Mouse (Mus musculus): ENCODE data around the gene Gm15013. TPM values are rescaled to one million over a fixed set of nuclear protein-coding genes. Genes with fewer than 3 reads are reported as not detected.
"Not testable (repeated sequence)": the region's sequence is repeated elsewhere in the genome, so short reads cannot be mapped to it uniquely, and the experiment has no call there.

Gm15013 gene
- polyA plus RNA-seq (2012; rRNA removed) = not detected in 2 replicates

DNA sequence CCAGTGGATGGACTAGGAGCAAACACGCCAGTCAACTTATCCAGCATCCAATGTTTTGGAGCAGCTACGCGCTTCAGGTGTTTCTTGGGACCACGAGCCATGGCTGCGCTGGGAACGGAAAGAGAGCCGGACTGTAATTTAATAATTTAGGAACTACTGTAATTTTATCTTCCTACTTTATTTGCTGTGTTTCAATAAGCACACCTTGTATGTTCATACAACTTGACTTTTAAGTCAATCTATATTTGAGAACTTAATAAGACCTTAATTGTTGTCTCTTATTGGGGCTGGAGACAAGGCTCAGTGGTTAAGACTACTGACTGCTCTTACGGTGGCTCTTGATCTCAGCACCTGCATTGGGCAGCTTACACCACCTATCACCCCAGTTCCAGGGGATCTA, at the start of gene Gm15013:
Gm15013 (minus strand) TSS at position 101 of the 400 bp plus-strand sequence.
- H3K27me3 ChIP-seq (ENCODE audit: control insufficient read depth, insufficient read depth, low read length) = no peaks in the 10 kb centered on the region
- no peaks in the 10 kb centered on the region for H3K36me3 ChIP-seq (ENCODE audit: control insufficient read depth, insufficient read depth, low read length)
- H3K27ac ChIP-seq (ENCODE audit: control insufficient read depth, insufficient read depth, low read depth, low read length) = no peak within 1 kb of the TSS
- no peak within 1 kb of the TSS for H3K4me3 ChIP-seq (ENCODE audit: control insufficient read depth, low read depth, low read length)
- no peaks in the 10 kb centered on the region for H3K4me1 ChIP-seq (ENCODE audit: control insufficient read depth, insufficient read depth, low read length)
- TF ChIP-seq POLR2A (IDR thresholded peaks at IDR 0.05; ENCODE audit: control insufficient read depth, low read depth, low read length) (no peak), CTCF (IDR thresholded peaks at IDR 0.05; ENCODE audit: control insufficient read depth, insufficient read depth, insufficient replicate concordance, low read depth, low read length) (no peak)

DNA sequence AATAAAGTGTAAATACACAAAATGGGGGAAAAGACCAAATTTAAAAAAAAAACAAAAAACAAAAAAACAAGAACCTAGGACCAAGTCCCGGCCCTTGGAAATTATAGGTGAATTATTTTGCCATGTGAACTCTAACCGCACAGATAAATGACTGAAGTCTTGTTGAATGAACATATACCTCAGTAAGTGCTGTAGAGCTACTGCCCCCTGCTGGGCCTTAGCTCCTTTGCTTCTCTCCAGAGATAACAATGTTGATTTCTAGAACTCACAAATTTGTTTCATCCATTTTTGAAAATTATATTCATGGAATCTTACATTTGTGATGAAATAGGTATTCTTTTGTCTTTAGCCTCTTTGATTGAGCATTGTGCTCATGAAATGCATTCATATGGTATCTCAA, 48.3 kb upstream of the Gm15013 start:
- Histone ChIP-seq H3K27ac (ENCODE audit: control insufficient read depth, insufficient read depth, low read depth, low read length) (no peak overlapping the region), H3K27me3 (ENCODE audit: control insufficient read depth, insufficient read depth, low read length) (no peaks in the 10 kb centered on the region), H3K36me3 (ENCODE audit: control insufficient read depth, insufficient read depth, low read length) (no peaks in the 10 kb centered on the region), H3K4me1 (ENCODE audit: control insufficient read depth, insufficient read depth, low read length) (no peaks in the 10 kb centered on the region), H3K4me3 (ENCODE audit: control insufficient read depth, low read depth, low read length) (no peak overlapping the region)
- TF ChIP-seq CTCF (IDR thresholded peaks at IDR 0.05; ENCODE audit: control insufficient read depth, insufficient read depth, insufficient replicate concordance, low read depth, low read length) = no peak
- no peak for TF ChIP-seq POLR2A (IDR thresholded peaks at IDR 0.05; ENCODE audit: control insufficient read depth, low read depth, low read length)

DNA sequence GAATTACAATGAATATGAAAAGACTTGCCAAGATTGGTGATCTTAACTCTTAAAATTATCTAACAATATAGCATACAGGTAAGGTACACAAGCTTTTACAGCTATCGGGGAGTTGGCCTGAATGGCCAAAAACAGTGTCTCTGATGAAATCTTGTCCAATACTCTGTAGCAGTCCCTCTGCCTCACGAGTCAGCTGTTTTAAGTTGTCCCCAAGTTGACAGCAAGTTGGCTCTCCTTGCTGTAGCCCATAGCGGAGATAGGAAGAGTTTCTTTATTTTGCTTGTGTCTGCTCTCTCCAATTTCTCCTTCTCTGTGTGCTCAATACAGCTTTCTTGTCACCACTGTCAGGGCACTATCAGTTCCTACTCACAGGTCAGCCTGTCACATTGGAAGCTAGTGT, 44.4 kb upstream of the Gm15013 start:
- not testable (repeated sequence) for H3K4me3 ChIP-seq (ENCODE audit: control insufficient read depth, low read depth, low read length); H3K27me3 ChIP-seq (ENCODE audit: control insufficient read depth, insufficient read depth, low read length); H3K4me1 ChIP-seq (ENCODE audit: control insufficient read depth, insufficient read depth, low read length); H3K36me3 ChIP-seq (ENCODE audit: control insufficient read depth, insufficient read depth, low read length); H3K27ac ChIP-seq (ENCODE audit: control insufficient read depth, insufficient read depth, low read depth, low read length)

DNA sequence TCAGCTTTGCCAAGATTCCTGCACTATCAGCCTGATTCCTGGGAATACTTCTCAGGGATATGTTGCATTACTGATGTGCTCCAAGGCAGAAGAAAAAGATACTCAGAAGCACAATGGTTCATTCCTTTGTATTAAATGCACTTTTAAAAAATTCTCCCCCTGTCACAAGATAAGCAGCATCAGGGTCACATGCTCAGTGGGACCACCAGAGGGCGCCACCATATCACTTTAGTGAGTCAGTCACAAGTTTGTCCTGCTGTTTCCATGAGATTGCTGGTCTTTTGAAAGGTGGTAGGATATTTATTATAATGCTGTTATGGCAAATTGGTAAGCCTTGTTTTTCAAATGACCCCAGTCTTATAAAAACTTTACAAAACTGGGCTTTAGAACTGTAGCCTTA, 37.6 kb upstream of the Gm15013 start:
- peak; percentile 37; the same call in 1 of the 2 replicates for TF ChIP-seq CTCF (IDR thresholded peaks at IDR 0.05; ENCODE audit: control insufficient read depth, insufficient read depth, insufficient replicate concordance, low read depth, low read length)
- no peak for TF ChIP-seq POLR2A (IDR thresholded peaks at IDR 0.05; ENCODE audit: control insufficient read depth, low read depth, low read length)
- H3K4me1 ChIP-seq (ENCODE audit: control insufficient read depth, insufficient read depth, low read length) = no peaks in the 10 kb centered on the region
- no peak overlapping the region for H3K4me3 ChIP-seq (ENCODE audit: control insufficient read depth, low read depth, low read length)
- no peak overlapping the region for H3K27ac ChIP-seq (ENCODE audit: control insufficient read depth, insufficient read depth, low read depth, low read length)
- H3K36me3 ChIP-seq (ENCODE audit: control insufficient read depth, insufficient read depth, low read length) = no peaks in the 10 kb centered on the region
- H3K27me3 ChIP-seq (ENCODE audit: control insufficient read depth, insufficient read depth, low read length) = no peaks in the 10 kb centered on the region

DNA sequence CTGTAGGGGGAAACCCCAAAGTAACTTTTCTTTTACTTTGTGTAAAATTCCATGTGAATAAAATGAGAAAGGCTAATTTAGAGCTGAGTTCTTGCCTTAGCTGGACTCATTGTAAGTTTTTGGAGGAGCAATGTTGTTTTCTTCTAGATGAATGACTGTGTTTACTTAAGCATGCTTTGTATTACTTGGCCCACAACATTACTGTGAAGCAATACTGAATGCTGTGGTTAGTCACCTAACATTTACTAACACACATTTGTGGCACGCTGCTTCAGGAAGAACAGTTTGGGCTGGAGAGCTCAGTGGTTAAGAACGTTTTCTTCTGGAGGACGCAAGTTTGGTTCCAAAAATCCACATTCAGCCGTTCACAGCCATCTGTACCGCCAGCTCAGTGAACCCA, 22.8 kb upstream of the Gm15013 start:
- Histone ChIP-seq H3K4me1 (ENCODE audit: control insufficient read depth, insufficient read depth, low read length) (no peaks in the 10 kb centered on the region), H3K27ac (ENCODE audit: control insufficient read depth, insufficient read depth, low read depth, low read length) (no peak overlapping the region), H3K4me3 (ENCODE audit: control insufficient read depth, low read depth, low read length) (no peak overlapping the region), H3K36me3 (ENCODE audit: control insufficient read depth, insufficient read depth, low read length) (no peaks in the 10 kb centered on the region), H3K27me3 (ENCODE audit: control insufficient read depth, insufficient read depth, low read length) (no peaks in the 10 kb centered on the region)
- no peak for TF ChIP-seq CTCF (IDR thresholded peaks at IDR 0.05; ENCODE audit: control insufficient read depth, insufficient read depth, insufficient replicate concordance, low read depth, low read length)
- TF ChIP-seq POLR2A (IDR thresholded peaks at IDR 0.05; ENCODE audit: control insufficient read depth, low read depth, low read length) = no peak

DNA sequence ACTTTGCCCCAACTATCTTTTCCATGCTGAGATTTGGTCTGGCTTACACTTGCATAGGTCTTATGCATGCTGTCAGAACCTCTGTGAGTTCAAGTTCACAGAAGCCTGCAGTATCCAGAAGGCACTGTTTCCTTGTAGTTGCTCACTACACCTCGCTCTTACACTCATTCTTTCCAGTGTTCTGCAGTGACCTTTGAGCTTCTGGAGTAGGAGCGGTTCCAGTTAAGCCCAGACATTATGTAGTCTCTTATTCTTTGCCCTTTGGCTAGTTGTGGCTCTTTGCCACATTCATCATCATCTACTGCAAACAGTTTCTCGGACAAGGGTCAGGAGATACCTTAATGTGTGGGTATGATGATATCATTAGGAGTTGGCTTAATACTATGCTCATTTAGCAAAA, 16.3 kb upstream of the Gm15013 start:
- Histone ChIP-seq H3K4me1 (ENCODE audit: control insufficient read depth, insufficient read depth, low read length) (no peaks in the 10 kb centered on the region), H3K27ac (ENCODE audit: control insufficient read depth, insufficient read depth, low read depth, low read length) (no peak overlapping the region), H3K36me3 (ENCODE audit: control insufficient read depth, insufficient read depth, low read length) (no peaks in the 10 kb centered on the region), H3K4me3 (ENCODE audit: control insufficient read depth, low read depth, low read length) (no peak overlapping the region), H3K27me3 (ENCODE audit: control insufficient read depth, insufficient read depth, low read length) (no peaks in the 10 kb centered on the region)
- no peak for TF ChIP-seq POLR2A (IDR thresholded peaks at IDR 0.05; ENCODE audit: control insufficient read depth, low read depth, low read length)
- TF ChIP-seq CTCF (IDR thresholded peaks at IDR 0.05; ENCODE audit: control insufficient read depth, insufficient read depth, insufficient replicate concordance, low read depth, low read length) = no peak

DNA sequence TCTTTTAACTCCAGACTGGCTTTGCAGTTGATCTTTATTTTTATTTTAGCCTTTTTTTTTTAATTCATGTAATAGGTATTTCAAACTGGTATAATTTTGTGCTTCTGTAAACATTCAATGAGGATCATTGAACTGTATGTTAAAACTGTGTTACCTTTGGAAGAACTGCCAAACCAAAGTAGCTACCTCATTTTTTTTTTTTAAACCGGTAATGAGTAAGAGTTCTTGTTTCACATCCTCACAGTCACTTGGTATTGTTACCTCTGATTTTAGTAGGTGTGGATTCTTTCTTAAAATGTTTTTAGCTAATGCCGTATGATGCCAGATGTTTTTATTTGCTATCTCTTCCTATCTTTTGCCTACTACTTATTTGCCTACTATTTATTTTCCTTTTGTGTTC, 8.1 kb upstream of the Gm15013 start:
- no peak overlapping the region for H3K27ac ChIP-seq (ENCODE audit: control insufficient read depth, insufficient read depth, low read depth, low read length)
- no peaks in the 10 kb centered on the region for H3K36me3 ChIP-seq (ENCODE audit: control insufficient read depth, insufficient read depth, low read length)
- TF ChIP-seq POLR2A (IDR thresholded peaks at IDR 0.05; ENCODE audit: control insufficient read depth, low read depth, low read length) = no peak
- TF ChIP-seq CTCF (IDR thresholded peaks at IDR 0.05; ENCODE audit: control insufficient read depth, insufficient read depth, insufficient replicate concordance, low read depth, low read length) = no peak
- no peaks in the 10 kb centered on the region for H3K27me3 ChIP-seq (ENCODE audit: control insufficient read depth, insufficient read depth, low read length)
- H3K4me1 ChIP-seq (ENCODE audit: control insufficient read depth, insufficient read depth, low read length) = no peaks in the 10 kb centered on the region
- H3K4me3 ChIP-seq (ENCODE audit: control insufficient read depth, low read depth, low read length) = no peak overlapping the region
